Mouse (Mus musculus) CD4-positive, CD25-positive, alpha-beta regulatory T cell, adult 4 months (primary cell): ENCODE measurements around the gene Spata21. TPM values are rescaled to one million over a fixed set of nuclear protein-coding genes. Genes with fewer than 3 reads are reported as not detected.

Experiments
- ATAC-seq: one replicate; pipeline ENCODE4 v1.8.0; 2017
- polyA plus RNA-seq, 2 experiments: library from polyadenylated mRNA; unstranded; fragments of 100-300 nt; shearing (Covaris generic); gene quantifications; one replicate each; pipeline ENCODE4 v1.2.1; 2017

Spata21 gene
- 1 to 10 TPM; 1.0 to 1.2 TPM for polyA plus RNA-seq

DNA sequence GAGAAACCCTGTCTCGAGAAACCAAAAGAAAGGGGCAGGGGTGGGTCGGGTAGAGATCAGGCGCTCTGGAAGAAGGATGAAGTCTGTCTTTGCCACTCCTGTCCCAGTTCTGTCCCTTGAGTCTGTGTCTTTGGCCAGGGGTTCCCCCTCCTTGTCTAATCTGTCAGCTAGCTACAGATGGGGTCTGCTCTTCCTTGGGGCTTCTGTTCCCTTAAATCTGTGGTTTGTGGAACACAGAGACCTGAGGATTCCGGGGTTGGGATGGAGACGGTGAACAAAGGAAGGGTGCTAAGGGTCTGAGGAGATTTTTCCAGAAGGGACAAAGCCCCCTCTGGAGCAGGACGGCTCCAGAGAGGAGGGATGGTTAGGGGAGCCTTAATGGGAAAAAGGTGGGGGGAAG, at the start of gene Spata21:
TSS of gene Spata21 (plus strand) at position 301 of the 400 bp plus-strand sequence.
- ATAC-seq, result no peak

DNA sequence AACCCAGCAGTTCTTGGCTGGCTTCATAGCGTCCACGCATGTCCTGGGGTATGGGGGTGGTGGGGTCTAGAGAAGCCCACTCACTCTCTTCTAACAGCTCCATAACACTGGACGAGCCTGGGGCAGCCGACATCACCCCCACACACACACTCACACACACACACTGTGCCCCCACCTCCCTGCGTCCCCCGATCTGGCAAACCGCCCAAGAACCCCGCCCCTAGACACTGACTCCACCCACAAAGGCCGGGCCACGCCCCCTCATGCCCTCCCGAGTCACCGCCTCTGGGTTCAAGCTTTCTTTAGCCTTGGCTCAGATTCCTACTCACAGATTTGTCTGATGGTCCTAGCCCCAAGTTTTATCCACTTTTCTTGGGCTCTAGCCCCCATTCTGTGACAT, 47.0 kb upstream of the Spata21 start:
- no peak for ATAC-seq

DNA sequence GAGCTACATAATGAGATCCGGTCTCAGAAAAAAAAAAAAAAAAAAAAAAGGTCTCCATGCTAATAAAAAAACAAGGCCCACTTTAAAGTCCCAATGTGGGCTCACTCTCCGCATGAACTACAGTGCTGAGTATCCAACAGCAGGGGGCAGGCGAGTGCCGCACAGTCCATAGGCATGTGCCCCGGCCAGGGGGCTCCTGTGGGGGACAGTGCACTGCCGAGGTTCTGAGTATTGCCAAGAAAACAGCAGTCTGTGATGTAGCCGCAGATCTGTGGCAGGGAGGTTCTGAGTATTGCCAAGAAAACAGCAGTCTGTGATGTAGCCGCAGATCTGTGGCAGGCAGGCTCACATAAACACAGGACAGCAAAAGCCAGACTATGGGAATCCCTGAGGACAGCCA, 43.3 kb upstream of the Spata21 start:
- ATAC-seq, result peak; percentile 85

DNA sequence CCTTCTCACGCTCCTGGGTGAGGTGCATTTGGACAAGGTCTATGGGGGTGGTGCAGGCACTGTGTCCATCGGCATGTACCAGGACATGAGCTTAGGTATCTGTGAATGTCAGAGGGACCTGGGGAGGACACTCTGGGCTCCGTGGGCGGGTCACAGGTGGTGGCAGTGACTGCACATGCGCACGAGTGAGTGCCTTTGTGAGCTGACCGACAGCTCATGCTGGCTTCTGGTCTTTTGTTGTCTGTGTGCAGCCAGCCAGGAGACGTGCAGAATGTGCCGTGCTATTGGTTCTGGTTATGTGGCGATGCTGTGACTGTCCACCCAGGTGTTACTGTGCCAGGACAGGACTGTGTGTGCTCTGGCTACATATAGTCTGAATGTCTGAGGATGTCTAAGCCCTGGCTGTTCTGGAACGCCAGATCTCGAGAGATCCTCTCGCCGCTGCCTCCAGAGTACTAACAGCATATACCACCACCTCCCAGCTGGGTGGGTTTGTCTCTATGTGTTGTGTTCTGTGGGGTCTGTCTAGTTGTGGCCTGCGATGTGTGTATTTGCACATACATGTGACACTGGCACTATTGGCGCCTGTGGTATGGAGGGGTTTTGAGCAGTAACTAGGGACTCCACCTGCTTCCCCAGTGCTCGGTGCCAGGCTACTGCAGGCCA, 39.2 kb upstream of the Spata21 start:
- no peak for ATAC-seq

DNA sequence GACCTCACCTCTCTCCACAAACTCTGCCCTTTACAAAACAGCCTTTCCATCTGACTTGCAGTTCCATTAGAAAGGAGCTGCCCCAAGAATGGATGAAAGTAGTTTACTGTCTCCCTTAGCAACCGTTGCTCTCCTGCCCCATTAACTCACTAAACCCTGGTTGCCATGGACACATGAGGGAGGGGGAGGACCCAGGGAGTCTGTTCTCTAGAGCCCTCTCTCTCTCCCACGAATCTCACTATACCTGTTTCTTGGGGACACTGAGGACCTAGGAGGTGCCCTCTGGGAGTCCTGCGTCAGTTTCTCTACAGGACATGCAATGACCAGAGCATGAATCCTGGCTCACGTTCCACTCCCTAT, 38.7 kb upstream of the Spata21 start:
- ATAC-seq, result no peak

DNA sequence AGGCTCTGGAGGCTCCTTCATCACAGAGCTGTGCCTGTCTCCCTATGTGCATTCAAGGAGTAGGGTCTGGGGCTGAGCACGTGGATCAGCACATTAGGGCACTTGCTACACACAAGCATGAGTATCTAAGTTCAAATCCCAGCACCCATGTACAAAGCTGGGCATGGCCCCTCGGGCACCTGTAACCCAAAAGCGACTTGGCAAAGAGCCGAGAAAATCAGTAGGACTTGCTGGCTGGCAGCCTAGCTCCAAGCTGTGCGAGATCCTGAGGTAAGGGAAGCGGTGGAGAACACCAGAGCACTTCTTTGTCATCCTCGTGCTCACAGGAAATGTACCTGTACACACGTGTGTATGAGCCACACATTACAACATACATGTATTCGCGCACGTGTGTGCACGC, 35.7 kb upstream of the Spata21 start:
- ATAC-seq, result no peak

DNA sequence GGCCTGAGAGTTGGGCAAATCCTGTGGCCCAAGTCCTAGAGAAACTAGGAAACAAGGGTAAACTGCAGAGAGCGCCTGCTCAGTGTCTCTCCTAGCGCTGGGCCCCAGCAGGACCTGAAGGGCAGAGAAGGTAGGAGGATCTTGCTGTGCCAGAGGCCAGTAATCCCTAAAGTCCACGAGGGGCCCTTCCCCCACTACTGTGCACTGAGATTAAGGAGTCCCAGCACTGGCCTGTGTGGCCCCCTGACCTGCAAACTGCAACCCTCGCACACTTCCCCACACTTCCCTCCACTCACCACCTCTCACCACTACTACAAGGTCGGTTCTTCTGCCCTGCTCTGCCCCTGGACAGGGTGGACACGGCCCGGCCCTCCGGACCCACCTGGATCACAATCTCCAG, 35.0 kb upstream of the Spata21 start:
- ATAC-seq, result no peak

DNA sequence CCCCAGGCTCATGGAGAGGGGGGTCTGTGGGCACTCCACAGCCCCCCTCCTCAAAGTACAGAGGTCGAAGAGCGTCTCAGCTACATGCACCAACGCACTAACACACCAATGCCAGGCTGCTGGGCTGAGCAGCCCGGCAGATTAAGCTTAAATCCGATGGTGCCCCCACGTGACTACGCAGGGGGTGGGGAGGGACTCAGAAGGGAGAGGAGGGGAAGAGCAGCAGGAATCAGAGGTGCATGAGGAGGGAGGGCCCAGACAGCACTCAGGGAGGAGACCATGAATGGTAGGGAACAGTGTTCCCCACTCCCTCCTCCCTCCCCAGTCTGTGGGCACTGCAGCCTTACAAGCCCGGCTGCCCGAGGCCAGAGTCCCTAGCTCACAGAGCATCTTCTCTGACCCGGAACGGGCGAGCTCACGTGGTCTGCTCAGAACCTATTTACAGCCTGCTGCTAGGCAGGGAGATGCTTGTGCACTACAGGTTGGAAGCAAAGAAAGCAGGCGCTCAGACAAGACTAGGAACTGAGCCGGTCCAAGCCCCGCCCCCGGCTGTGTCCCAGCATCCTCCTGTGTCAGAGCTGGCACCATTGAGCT, 34.5 kb upstream of the Spata21 start:
- ATAC-seq, result no peak

DNA sequence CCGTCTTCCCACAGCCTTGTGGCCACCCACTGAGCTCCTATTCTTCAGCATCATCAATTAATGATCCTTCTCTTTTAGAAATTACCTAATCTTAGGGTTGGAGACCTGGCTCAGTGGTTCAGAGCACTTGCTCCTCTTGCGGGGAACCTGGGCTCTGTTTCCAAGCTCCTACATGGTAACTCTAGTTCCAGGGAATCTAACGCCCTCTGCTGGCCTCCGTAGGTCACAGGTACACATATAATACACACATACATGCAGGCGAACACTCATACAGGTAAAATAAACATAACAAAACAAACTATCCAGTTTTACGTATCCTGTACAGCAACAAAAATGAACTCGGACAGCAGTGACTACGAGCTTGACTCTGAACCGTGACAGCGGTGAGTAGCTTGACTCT, 31.2 kb upstream of the Spata21 start:
- no peak for ATAC-seq

DNA sequence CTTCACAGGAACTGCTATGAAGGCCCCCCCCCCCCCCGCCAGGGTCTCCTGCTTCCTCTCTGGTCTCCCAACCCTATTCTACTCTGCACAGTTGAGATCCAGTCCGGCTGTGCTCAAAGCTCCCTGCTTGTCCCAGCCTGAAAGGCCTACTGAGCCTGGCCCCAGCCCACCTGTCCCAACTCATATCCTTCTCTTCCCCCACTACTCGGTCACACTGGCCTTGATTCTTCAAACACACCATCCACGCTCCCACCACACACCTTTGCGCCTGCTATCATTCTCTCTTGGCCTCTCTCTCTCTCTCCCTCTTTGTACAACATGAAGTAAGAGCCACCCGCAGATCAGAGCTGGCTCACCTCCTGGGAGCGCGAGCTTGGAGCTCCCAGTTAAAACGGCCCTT, 29.3 kb upstream of the Spata21 start:
- no peak for ATAC-seq

DNA sequence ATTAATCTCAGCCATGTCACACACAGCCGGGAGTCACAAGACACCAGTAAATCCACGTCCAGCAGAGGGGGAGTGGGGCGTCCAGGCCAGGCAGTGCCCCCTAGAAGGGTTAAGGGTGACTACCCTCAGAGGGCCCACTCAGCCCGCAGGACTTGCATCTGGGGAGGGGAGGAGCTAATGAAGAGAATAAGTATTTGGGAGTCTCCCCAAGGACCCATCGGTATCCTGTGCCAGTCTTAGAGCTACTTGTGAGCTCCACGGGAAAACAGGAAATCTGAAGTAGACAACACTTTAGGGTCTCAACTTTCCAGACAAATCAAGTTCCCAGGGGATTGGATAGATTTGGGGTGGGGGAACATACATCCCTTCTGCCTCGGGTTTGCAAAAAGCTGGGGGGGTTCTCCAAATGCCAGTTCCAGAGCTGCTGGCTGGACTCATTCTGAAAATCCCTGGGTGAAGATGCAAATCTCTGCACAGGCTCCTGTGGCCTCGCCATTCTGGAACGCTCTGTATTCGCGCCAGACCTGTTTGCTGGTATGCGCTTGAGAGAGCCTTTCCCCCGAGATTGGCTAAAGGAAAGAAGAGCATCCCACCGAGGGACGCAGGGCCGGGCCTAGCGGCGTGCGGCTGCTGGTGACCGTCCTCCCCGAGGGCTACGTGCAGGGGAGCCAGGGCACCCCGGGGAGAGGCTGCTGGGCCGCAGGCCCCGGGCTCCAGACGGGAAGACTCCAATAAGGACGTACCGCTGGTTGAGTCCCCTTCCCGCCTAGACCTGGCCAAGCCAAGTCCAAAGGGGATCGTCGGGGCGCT, 28.3 kb upstream of the Spata21 start:
- ATAC-seq, result peak; percentile 0

DNA sequence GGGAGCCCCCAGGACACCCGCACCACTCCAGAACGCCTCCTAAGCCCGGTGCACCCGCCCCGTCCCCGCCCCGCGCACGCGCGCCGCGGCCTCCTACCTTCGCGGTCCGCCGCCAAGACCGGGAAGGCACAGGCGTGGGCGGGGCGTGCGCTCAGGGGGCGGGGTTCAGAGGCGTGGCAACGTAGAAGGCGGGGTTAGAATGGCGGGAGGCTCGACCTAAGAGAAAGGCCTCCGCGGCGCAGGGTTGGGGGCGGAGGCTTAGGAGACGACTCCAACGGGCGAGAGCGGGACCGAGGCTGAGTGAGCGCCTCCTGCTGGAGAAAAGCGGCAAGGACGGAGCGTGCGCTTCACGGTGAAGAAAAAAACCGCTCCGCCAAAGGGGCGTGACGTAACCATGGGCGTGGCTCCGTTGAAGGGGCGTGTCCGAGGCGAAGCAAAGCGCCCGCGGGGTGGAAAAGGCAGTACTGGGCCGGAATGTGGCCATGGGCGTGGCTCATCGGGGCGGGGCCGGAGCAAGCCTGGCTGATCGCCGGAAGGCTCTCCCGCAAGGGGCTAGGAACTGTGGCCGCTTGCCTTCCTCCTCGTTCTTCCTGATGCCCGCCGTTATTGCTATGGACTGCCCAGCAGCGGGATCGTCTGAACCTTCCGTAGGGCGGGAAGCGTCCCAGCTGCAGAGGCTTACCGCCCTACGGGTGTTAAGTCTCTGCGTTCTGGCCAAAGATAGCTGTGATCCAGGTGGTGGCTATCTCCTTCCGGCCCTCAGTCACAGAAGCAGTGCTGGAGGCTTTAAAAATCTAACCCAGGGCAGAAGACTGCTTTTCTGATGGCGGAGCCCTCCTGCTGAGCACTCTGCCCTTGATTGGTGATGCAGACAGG, 27.5 kb upstream of the Spata21 start, which contains the start of gene Crocc:
TSS of gene Crocc (minus strand) at position 125 of the 876 bp plus-strand sequence.
- ATAC-seq, result peak; percentile 90

DNA sequence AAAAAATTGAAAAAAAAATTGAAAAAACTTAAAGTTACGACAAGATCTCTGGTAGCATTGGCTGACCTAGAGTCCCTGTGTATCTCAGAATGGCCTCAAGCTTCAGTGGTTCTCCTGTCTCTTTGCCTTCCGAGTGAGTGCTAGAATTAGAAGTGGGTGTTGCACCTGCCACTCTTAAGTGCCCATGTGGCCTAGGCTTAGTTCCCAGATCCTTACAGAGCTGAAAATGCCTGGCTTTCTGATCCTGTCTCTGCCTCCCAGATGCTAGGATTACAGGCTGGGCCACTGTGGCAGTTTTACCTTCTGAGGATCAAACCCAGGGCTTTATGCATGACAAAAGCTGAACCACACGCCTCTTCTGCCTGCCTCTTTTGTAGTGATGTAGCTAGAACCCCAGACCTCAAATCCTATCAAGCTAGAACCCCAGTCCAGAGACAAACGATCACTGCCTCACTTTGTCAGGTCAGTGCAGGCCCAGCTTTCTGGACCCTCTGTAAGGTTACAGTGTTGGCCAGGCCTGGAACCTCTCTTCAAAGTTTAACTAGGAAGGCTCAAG, 24.0 kb upstream of the Spata21 start:
- no peak for ATAC-seq

DNA sequence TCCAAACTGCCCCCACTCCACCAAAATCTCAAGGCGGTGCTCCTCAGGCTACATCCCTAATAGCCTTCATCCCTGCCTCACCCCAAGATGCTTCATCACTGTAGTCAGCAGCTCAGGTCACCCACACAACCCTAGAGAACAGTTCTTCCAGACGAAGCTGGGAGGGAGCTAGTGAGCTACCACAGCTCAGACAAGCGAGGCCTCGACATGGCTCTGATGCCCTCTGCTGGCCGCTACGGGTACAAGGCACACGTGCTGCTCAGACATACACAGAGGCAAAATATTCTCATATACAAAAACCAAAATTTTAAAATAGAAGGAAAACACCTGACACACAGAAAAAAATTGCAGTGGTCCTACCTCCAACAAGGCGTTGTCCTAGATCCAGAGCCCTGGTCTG, 23.0 kb upstream of the Spata21 start:
- peak; percentile 53 for ATAC-seq

DNA sequence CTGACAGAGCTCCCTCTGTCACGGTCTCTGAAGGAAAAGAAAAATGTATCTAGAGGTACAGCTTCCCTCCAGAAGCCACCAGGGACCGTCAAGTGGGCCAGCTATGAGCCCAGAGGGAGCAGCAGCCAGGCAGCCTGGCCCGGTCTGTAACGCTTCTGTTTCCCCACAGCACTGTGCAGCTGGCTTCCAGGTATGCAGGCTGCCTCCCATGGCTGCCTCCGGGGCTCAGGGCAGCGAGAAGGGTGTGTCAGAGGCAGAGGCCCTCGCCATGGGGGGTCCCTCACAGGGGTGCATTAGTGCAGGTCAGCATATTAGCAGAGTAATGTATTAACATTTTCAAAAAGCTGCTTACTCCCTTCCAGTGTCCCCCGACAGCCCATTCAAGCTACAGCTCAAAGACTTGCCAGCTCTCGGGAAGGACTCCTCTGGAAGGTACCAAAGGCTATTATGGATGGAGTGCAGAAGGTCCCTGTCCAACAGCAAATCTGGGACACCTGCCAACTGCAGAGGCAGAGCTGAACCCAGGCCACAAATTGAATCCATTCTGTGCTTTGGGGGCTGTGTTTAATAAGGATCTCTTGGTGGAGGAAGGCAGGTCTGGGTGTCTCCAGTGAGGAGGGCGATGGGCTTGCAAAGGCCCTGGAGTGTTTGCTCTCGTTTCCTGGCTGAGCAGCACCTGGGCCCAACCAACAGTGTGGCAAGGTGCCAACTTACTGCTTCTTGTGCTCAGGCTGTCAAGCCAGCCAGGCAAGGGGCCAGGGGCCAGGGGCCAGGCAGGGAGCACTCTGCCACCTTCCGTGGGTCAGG, 21.2 kb upstream of the Spata21 start:
- no peak for ATAC-seq

DNA sequence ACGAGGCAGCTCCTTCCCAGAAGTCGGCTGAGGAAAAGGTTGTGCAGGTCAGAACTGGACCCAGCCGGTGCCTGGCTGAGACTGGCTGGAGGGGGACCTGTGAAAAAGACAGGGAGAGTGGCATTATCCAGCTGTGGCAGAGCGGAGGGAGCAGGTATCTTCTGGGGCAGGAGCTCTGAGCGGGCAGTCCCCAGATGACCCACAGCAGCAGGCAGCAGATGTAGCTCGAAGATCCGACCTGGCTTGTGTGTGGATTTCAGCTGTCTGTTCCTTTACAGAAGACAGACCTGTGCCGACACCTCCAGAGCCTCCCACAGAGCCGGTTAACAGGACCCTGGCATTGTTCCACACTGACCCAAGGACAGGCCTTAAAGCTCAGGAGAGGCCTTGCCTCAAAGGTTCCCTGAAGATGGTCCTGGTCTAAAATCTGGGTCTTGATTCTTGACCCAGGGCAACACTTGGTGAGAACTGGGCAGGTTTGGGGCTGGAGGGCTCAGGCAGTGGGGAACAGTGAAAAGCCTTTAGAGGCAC, 20.6 kb upstream of the Spata21 start:
- no peak for ATAC-seq

DNA sequence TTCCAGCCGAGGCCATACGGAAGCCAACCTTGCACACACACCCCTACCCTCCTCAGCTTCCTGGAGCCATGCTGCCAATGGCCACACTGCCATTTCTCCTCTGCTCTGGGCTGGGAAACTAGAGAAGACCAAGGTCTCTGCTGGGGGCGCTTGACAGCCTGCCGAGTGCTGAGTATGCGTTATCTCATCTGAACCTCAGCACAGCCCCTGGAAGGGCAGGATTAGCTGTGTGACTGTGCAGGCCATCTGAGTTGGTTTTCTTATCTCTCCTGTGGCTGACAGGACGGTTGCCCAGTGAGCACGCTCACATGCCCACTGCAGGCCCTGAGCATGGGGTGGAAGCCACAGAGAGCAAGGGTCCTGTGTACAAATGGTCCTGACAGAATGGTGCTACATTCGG, 19.5 kb upstream of the Spata21 start:
- no peak for ATAC-seq

DNA sequence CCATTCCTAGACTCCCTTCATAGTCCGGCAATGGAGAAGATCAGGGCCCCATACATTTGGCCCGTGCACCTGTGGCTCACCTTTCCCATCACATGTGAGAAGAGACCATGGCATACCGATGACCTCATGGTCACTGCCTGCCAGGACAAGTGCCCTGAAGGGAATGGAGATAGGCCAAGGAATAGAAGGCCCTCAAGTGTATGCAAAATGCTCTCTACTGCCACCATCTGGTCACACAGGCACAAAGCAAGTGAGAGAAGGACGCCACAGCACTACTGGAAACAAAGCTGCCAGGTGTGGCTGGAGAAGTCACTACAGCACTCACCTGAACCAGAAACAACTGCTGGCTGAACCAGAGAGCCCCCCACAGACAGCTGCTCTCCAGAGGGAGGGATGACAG, 18.4 kb upstream of the Spata21 start:
- peak; percentile 47 for ATAC-seq

DNA sequence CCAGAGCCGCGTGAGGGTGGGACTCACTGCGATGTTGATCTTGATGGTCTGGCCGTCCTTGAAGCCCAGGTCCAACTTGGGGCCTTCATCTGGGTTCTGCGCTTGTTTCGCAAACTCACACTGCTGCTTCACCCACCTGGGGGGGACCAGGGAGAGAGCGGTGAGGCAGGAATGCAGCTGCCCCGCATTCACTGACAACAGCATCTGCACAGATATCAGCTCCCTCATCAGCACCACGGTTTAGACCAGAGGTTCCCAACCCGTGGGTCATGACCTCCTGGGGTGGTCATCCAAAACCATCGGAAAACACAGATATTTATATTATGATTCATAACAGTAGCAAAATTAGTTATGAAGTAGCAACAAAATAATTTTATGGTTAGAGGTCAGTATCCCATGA, 15.6 kb upstream of the Spata21 start:
- no peak for ATAC-seq

DNA sequence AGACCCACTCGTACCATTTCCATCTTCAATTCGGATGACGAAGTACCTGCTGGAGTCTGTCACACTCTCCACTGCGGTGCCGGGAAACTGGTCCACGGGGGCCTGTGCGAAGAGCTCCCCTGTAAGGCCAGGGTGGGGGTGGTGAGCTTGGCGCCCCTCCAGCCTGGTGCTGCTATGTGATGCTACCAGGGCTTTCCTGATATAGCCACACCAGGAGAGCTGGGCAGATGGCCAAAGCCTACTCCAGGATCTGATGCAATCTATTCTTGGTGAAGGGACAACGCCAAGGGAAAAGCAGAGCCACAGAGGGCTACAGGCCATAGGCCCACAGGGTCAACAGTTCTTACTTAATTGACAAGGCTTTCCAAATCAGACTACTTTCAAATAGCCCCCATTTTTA, 14.5 kb upstream of the Spata21 start:
- no peak for ATAC-seq

DNA sequence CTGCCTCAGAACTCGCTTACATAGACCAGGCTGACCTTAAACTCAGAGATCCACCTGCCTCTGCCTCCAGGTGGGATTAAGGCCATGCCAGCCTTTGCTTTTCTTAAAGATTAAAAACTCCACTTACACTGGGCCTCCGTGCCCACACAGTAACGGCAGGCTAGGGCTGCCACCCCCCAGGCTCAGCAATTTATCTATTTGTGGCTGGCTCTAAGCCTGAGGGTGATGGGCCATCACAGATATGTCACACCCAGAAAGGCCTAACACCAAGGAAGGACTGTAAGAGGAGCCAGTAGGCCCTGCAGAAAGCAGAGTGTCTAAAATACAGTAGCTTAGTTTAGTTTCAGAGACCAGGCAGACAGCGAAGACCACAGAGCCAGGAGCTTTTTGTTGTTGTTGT, 14.0 kb upstream of the Spata21 start:
- ATAC-seq, result no peak
